Mouse (Mus musculus): Measurements from ENCODE around the gene Anxa5.

DNA sequence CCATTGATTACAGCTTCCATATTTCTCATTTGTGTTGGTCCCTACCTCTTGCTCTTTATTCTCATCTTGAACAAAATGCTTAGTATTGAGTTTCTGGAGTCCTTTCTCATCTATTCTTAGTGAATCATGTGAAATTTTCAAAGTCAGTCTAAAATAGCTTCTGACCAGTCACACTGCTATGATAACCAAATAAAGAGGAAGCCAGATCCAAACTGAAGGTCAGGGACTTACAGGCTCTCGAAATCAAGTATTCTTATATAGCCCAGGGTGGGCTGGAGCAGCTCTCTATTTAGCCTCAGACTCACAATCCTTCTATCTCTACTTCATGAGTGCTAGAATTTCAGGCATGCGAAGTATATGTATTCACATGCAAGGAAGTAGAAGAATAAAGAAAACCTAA is 66.2 kb downstream of the Anxa5 start:
- TF ChIP-seq CEBPB (IDR thresholded peaks at IDR 0.05; ENCODE audit: insufficient read depth, poor library complexity, severe bottlenecking) (no peak), POLR2A (IDR thresholded peaks at IDR 0.05; ENCODE audit: insufficient read length, low read depth) (no peak), TCF3 (IDR thresholded peaks at IDR 0.05; ENCODE audit: insufficient read length, low read depth) (no peak), MYOG (IDR thresholded peaks at IDR 0.05; ENCODE audit: control insufficient read depth in 1 of 3, insufficient read depth in 1 of 3, insufficient read length in 2 of 3, low read depth in 2 of 3) (no peak), POLR2AphosphoS2 (IDR thresholded peaks at IDR 0.05; ENCODE audit: insufficient read length, low read depth) (no peak), TCF12 (IDR thresholded peaks at IDR 0.05; ENCODE audit: insufficient read depth, poor library complexity, severe bottlenecking) (no peak), REST (IDR thresholded peaks at IDR 0.05; ENCODE audit: insufficient read depth, insufficient read length) (no peak), E2F4 (IDR thresholded peaks at IDR 0.05; ENCODE audit: insufficient read depth) (no peak), MAX (IDR thresholded peaks at IDR 0.05; ENCODE audit: low read depth) (no peak), MYOD1 (IDR thresholded peaks at IDR 0.05; ENCODE audit: control insufficient read depth in 1 of 3, insufficient read length in 2 of 3, low read depth in 2 of 3) (no peak)

All from myocyte (in vitro differentiated cells).